Mouse (Mus musculus): Measurements from ENCODE around the gene Mdk.

Gene Mdk

GRCm38 (mm10) chr2:91916346-91916977 lies 15.6 kb downstream of the Mdk start:
- in situ Hi-C loops (cut with MboI, MseI): loop anchor here (5.0 kb wide), 1 partner anchor 139 kb away; no protein-coding TSS in a partner anchor

DNA sequence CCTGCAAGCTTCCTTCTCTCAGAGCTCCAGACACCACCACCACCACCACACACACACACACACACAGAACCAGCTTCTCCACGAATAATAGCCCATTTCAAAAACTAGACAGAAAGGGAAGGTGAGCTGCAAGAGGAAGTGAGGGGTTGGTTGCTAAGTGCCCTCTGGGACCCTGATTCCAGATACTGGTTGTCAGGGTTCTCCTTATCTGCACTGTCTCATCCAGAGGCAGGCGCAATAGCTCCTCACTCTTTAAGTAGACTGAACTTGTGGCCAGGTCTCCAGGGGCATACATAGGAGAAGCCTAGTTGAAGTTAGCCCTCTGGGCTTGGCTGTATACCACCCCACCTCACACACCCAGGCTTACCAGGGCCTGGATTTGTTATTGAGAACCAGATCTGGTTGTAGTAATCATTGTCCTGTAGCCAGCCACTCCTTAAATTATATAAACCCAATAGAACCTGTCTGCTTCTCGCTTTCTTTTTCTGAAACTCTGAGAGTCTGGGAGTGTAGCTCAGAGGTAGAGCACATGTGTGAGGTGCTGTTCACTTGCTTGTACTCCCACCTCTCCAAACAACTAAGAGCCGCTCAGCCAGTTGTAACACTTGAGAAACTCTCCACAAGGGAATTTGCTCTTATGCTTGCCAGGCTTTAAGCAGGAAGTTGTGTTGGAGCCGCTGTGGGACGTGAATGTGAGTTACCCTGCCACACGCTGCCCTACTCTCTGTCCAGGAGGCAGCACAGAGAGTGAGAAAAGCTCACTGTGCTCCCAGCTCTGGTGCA lies 18.6 kb downstream of the Mdk start:
- in situ Hi-C loops (cut with MboI, MseI): no loop called here

GRCm38 (mm10) chr2:91912616-91913015 lies 19.5 kb downstream of the Mdk start:
- in situ Hi-C loops (cut with MboI, MseI): no loop called here

DNA sequence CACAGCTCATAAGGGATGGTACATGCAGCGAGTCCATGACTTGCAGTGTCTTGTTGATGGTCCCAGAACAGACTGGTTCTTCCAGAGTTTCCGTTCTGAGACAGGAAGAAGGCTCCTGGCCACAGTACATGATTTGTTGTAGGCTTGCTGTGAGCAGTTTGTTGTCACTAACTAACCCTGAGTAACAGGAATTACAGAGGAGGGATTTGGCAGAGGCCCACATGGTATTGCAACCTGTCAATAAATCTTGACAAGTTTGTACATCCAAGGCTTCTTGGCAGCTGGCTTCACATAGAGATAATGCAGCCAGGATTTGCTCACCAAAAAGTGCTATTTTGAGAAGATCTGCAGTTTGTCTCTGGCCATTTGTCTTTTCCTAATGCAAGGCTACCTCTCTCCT lies 26.0 kb downstream of the Mdk start:
- in situ Hi-C loops (cut with MboI, MseI): no loop called here

DNA sequence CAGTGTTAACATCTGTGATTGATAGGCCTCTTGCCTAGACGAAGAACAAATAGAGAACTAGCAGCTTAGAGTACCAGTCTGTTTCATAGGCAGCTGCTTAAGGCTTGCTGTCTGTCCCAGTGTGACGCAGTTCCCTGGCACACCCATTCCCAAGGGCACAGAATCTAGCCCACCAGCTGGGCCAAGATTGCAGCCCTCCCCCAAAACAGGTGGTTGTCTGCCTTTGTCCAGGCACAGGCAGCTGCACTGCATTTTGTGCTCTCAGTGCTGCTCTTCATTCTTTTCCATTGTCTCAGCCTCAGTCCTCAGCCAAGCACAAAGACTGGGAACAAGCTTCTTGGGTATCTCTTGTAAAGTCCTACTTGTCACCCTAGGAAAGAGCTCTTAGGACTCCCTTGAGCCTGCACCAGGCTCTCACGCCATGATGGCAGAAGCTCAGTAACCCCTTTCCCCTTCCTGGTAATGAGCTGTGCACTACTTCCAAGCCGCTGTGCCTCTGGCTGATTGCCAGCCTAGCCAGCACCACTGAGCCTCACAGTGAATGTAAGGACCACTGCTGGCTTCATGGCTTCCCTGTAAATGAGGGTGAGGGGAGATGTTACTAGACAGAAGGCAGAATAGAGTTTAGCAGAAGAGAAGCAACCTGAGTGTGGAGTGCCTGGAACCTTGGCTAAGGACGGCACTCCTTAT lies 27.3 kb downstream of the Mdk start:
- in situ Hi-C loops (cut with MboI, MseI): no loop called here

DNA sequence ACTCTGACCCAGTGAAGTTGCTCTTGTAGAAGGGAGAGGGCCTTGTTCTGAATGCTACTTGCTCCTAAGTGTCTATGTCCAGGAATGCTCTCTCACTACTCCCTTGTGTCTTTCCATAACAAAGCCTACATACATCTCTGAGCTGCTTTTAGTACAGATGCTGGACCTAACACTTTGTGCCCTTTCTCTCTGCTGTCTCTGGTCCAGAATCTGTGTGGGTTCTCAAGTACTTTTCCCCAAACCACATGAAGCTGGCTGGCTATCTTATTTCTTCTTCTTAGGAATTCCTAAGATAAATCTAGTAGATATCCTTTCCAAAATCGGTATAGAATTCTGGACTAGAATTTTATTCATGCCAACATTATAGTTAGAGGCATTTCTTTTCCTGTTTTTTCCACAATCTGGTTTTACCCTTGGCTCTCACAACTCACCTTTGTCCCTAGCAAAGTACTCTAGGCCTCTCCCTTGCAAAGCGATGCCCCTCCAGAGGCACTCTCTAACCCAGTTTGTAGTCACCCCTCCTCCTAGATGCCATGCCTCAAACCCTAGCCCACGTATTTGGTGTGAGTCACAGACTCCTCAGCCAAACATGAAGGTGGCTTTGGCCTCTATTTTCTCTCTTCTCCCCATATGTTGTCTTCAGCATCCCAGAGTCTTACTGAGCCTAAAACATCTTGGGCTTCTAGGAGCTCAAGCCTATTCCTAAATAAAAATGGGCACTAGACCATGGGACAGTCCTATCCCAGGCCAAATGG lies 28.7 kb downstream of the Mdk start:
- in situ Hi-C loops (cut with MboI, MseI): no loop called here

- in situ Hi-C loops (cut with MboI, MseI): no loop called here
Measured at GRCm38 (mm10) chr2:91902336-91902735, 29.8 kb downstream of the Mdk start.

DNA sequence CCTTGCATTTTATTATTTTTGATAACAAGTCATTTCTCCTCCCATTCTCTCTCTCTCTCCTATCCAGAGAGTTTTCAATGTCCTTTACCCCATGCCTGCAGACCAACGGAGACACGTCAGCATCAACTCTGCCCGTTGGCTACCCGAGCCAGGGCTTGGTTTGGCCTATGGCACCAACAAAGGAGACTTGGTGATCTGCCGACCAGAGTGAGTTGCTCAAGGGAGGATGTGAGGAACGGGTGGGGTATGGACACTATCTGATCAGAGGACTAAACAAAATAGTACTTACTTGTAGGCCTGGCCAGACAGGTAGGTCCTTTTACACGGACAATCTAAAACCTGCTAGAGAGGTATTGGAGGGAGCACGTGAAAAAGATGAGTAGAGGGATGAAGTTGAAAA lies 31.7 kb downstream of the Mdk start:
- in situ Hi-C loops (cut with MboI, MseI): no loop called here

GRCm38 (mm10) chr2:91899141-91899540 lies 33.0 kb downstream of the Mdk start:
- in situ Hi-C loops (cut with MboI, MseI): no loop called here

GRCm38 (mm10) chr2:91897968-91898367 lies 34.1 kb downstream of the Mdk start:
- in situ Hi-C loops (cut with MboI, MseI): no loop called here

DNA sequence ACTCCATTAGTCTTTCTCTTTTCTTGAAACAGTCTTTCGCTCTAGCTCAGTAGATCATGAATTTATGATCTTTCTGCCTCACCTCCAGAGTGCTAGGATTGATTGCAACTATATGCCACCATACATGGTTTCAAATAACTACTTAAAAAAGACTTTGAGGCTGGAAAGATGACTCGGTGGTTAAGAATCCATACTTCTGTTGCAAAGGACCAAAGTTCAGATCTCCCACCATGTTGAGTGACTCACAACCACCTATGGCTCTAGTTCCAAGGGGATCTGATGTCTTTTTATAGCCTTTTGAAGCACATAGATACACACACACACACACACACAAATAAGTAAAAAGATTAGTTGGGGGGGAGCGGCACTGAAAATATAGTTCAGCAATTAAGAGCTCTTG lies 36.7 kb downstream of the Mdk start:
- in situ Hi-C loops (cut with MboI, MseI): no loop called here

GRCm38 (mm10) chr2:91894716-91895115 lies 37.4 kb downstream of the Mdk start:
- in situ Hi-C loops (cut with MboI, MseI): no loop called here

DNA sequence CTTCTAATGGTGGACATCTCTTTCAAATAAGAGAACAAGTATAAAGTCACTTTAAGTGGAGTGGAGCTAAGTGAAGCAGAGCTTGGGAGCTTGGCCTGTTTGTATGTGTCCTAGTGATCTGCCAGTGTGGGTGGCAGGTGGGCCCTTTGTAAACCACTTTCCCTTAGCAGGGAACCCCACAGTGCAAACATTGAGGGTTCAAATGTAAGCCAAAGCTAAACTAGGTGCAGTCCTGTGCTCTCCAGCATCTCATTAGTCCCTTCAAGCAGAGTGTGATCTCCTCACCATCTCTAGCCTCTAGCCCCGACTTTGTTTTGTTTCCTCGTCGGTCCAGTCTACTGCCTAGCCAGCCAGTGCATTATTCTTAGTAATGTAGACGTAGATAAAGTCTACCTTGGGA lies 47.5 kb downstream of the Mdk start:
- in situ Hi-C loops (cut with MboI, MseI): no loop called here

DNA sequence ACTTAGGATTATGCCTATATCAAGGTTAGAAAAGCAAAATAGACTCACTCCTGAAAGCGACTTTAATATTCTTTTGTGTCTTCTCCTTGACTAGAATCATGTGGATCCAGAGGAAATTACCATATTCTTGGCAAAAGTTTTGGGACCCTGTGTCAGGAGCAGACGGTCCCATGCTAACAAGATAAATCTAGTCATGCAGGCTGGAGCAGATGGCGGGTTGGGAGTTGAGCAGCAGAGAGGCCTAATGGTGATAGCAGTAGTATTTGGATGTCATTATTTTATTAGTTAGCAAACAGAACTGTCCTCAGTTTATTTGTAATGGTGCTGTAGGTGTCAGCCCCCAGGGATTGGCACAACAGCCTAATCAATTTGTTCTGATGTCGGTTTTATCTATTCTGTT lies 48.1 kb downstream of the Mdk start:
- in situ Hi-C loops (cut with MboI, MseI): no loop called here

Measured in T-helper 2 cell (primary cell).